Mouse (Mus musculus): ENCODE data around the gene Gm13277. TPM values are rescaled to one million over a fixed set of nuclear protein-coding genes. Genes with fewer than 3 reads are reported as not detected.
"Not testable (repeated sequence)": the region's sequence is repeated elsewhere in the genome, so short reads cannot be mapped to it uniquely, and the experiment has no call there.

Gm13277 gene
- polyA plus RNA-seq (2015; fragmentation: Nextera tagmentation; extraction: Ambion mirVana) = not detected in 2 replicates

- not testable (repeated sequence) for H3K27me3 ChIP-seq (replicated peaks); H3K9ac ChIP-seq; H3K27ac ChIP-seq; ATAC-seq (replicated peaks); H3K9me3 ChIP-seq; H3K4me2 ChIP-seq; H3K4me1 ChIP-seq; H3K4me3 ChIP-seq; H3K36me3 ChIP-seq (replicated peaks)
- WGBS = 0% methylated on average over 3 of the region's 28 CpGs
Measured at GRCm38 (mm10) chr4:88788402-88788801, at the start of gene Gm13277. TSS of gene Gm13277 (plus strand) at chr4:88788632.

- Histone ChIP-seq H3K27me3 (replicated peaks) (no peaks in the 10 kb centered on the region), H3K9me3 (no peaks in the 10 kb centered on the region), H3K36me3 (replicated peaks) (no peaks in the 10 kb centered on the region), H3K4me2 (no peak overlapping the region), H3K9ac (no peak overlapping the region), H3K27ac (no peak overlapping the region), H3K4me1 (no peaks in the 10 kb centered on the region), H3K4me3 (no peak overlapping the region)
- 90% methylated on average over 6 of the region's 6 CpGs for WGBS
- no peak for ATAC-seq (replicated peaks)
Measured at GRCm38 (mm10) chr4:88739036-88739435, 49.4 kb upstream of the Gm13277 start.

- Histone ChIP-seq H3K9me3 (no peaks in the 10 kb centered on the region), H3K4me3 (no peak overlapping the region), H3K36me3 (replicated peaks) (no peaks in the 10 kb centered on the region), H3K4me2 (no peak overlapping the region), H3K4me1 (no peaks in the 10 kb centered on the region), H3K9ac (no peak overlapping the region), H3K27me3 (replicated peaks) (no peaks in the 10 kb centered on the region), H3K27ac (no peak overlapping the region)
- WGBS = 92% methylated on average over 4 of the region's 4 CpGs
- no peak for ATAC-seq (replicated peaks)
Measured at GRCm38 (mm10) chr4:88741426-88741825, 47.0 kb upstream of the Gm13277 start.

GRCm38 (mm10) chr4:88742771-88743371 is 45.6 kb upstream of the Gm13277 start:
- no peaks in the 10 kb centered on the region for H3K27me3 ChIP-seq (replicated peaks)
- H3K36me3 ChIP-seq (replicated peaks) = no peaks in the 10 kb centered on the region
- no peak overlapping the region for H3K9ac ChIP-seq
- ATAC-seq (replicated peaks) = no peak
- 70% methylated on average over 7 of the region's 7 CpGs for WGBS
- no peak overlapping the region for H3K27ac ChIP-seq
- no peaks in the 10 kb centered on the region for H3K4me1 ChIP-seq
- no peaks in the 10 kb centered on the region for H3K9me3 ChIP-seq
- no peak overlapping the region for H3K4me2 ChIP-seq
- H3K4me3 ChIP-seq = no peak overlapping the region

- no peak overlapping the region for H3K4me2 ChIP-seq
- H3K36me3 ChIP-seq (replicated peaks) = no peaks in the 10 kb centered on the region
- H3K4me1 ChIP-seq = no peaks in the 10 kb centered on the region
- H3K9ac ChIP-seq = no peak overlapping the region
- H3K9me3 ChIP-seq = no peaks in the 10 kb centered on the region
- ATAC-seq (replicated peaks) = no peak
- 75% methylated on average over 3 of the region's 3 CpGs for whole genome bisulfite sequencing
- no peak overlapping the region for H3K27ac ChIP-seq
- no peak overlapping the region for H3K4me3 ChIP-seq
- no peaks in the 10 kb centered on the region for H3K27me3 ChIP-seq (replicated peaks)
Measured at GRCm38 (mm10) chr4:88744207-88744606, 44.2 kb upstream of the Gm13277 start.

GRCm38 (mm10) chr4:88749926-88750325 is 38.5 kb upstream of the Gm13277 start:
- Histone ChIP-seq H3K27ac (no peak overlapping the region), H3K9ac (no peak overlapping the region), H3K36me3 (replicated peaks) (no peaks in the 10 kb centered on the region), H3K4me2 (no peak overlapping the region), H3K9me3 (no peaks in the 10 kb centered on the region), H3K27me3 (replicated peaks) (no peaks in the 10 kb centered on the region), H3K4me3 (no peak overlapping the region), H3K4me1 (no peaks in the 10 kb centered on the region)
- no peak for ATAC-seq (replicated peaks)
- WGBS = 56% methylated on average over 6 of the region's 6 CpGs

- H3K9ac ChIP-seq; H3K4me2 ChIP-seq; H3K4me1 ChIP-seq; H3K4me3 ChIP-seq; H3K27me3 ChIP-seq (replicated peaks); H3K9me3 ChIP-seq; H3K36me3 ChIP-seq (replicated peaks); ATAC-seq (replicated peaks); H3K27ac ChIP-seq: not testable (repeated sequence)
- 77% methylated on average over 15 of the region's 15 CpGs for WGBS
Measured at GRCm38 (mm10) chr4:88754818-88755340, 33.6 kb upstream of the Gm13277 start, which contains the start of gene Gm13271. TSS of gene Gm13271 (plus strand) at chr4:88754868.

- Histone ChIP-seq H3K9ac (peak overlapping the region; percentile 53), H3K27ac (peak overlapping the region; percentile 71), H3K4me3 (peak overlapping the region; percentile 47), H3K4me2 (peak overlapping the region; percentile 91)
- not testable (repeated sequence) for H3K27me3 ChIP-seq (replicated peaks); ATAC-seq (replicated peaks); H3K9me3 ChIP-seq; H3K4me1 ChIP-seq; H3K36me3 ChIP-seq (replicated peaks)
- 9% methylated on average over 29 of the region's 31 CpGs for WGBS
Measured at GRCm38 (mm10) chr4:88756581-88757513, 31.6 kb upstream of the Gm13277 start.

- H3K27me3 ChIP-seq (replicated peaks); H3K9me3 ChIP-seq; H3K4me1 ChIP-seq; H3K36me3 ChIP-seq (replicated peaks): not testable (repeated sequence)
- Histone ChIP-seq H3K9ac (peak overlapping the region; percentile 53), H3K4me2 (peak overlapping the region; percentile 91), H3K27ac (peak overlapping the region; percentile 71), H3K4me3 (peak overlapping the region; percentile 47)
- WGBS = 0% methylated on average over 21 of the region's 21 CpGs
- ATAC-seq (replicated peaks) = peak; percentile 100
Measured at GRCm38 (mm10) chr4:88757628-88758031, 30.8 kb upstream of the Gm13277 start.

- not testable (repeated sequence) for H3K27ac ChIP-seq; H3K4me3 ChIP-seq; H3K9me3 ChIP-seq; H3K36me3 ChIP-seq (replicated peaks); H3K4me2 ChIP-seq; ATAC-seq (replicated peaks); H3K9ac ChIP-seq; H3K4me1 ChIP-seq; H3K27me3 ChIP-seq (replicated peaks)
- WGBS = 84% methylated on average over 9 of the region's 9 CpGs
Measured at GRCm38 (mm10) chr4:88758751-88759150, 29.7 kb upstream of the Gm13277 start.

GRCm38 (mm10) chr4:88759610-88760268 is 28.7 kb upstream of the Gm13277 start, which contains the start of gene Gm13283:
TSS of gene Gm13283 (plus strand) at chr4:88760119.
- 24% methylated on average over 10 of the region's 14 CpGs for WGBS
- not testable (repeated sequence) for H3K9ac ChIP-seq; H3K9me3 ChIP-seq; H3K4me1 ChIP-seq; ATAC-seq (replicated peaks); H3K27ac ChIP-seq; H3K27me3 ChIP-seq (replicated peaks); H3K36me3 ChIP-seq (replicated peaks)
- Histone ChIP-seq H3K4me2 (peak within 1 kb of the TSS; percentile 69), H3K4me3 (peak within 1 kb of the TSS; percentile 34)

GRCm38 (mm10) chr4:88760431-88760830 is 28.0 kb upstream of the Gm13277 start:
- peak overlapping the region; percentile 34 for H3K4me3 ChIP-seq
- H3K4me1 ChIP-seq; H3K27me3 ChIP-seq (replicated peaks); H3K9me3 ChIP-seq; ATAC-seq (replicated peaks); H3K36me3 ChIP-seq (replicated peaks); H3K9ac ChIP-seq; H3K27ac ChIP-seq: not testable (repeated sequence)
- peak overlapping the region; percentile 69 for H3K4me2 ChIP-seq
- 0% methylated on average over 23 of the region's 28 CpGs for WGBS
